12 mouse cellular contexts compared by ENCODE assay signal in genomic region chr17:84865158-84865557, GRCm38 (mm10).
DNase-seq lines count a peak whose midpoint lies in the region; ATAC-seq lines count a peak whose summit lies in the region.
"Had no signal": no experiment of that assay in that cellular context is flagged by ENCODE, and none has a peak within 500 bp of the region (broad histone marks: within the 10 kb centered on the region; RNA-seq: fewer than 3 reads in every experiment).

No protein-coding gene starts in this region.

- ATAC-seq in liver, embryonic 11.5 days (replicated peaks; ENCODE audit: low FRiP score), result no peak
- no peak for ATAC-seq in forebrain, embryonic 12.5 days (ENCODE audit: low FRiP score)
- ATAC-seq: intestine, embryonic 15.5 days had no signal

- WGBS in liver, embryonic 11.5 days, result 61% methylated on average over 2 of the region's 2 CpGs
- WGBS in forebrain, embryonic 12.5 days, result 58% methylated on average over 2 of the region's 2 CpGs
- 65% methylated on average over 2 of the region's 2 CpGs for WGBS in forebrain, embryonic 10.5 days

- H3K27ac ChIP-seq in liver, embryonic 11.5 days (ENCODE audit: low read depth, low read length), result no peak overlapping the region
- H3K27ac ChIP-seq in forebrain, embryonic 12.5 days, result no peak overlapping the region
- H3K27ac ChIP-seq in forebrain, embryonic 10.5 days, result no peak overlapping the region
- H3K27ac ChIP-seq: intestine, embryonic 15.5 days; macrophage had no signal

- H3K9me3 ChIP-seq in liver, embryonic 11.5 days (ENCODE audit: control insufficient read depth, low read length), result no peaks in the 10 kb centered on the region
- 0 out of 2 replicates have a peak, but pooled peaks cover 4% of the 10 kb centered on the region for H3K9me3 ChIP-seq in forebrain, embryonic 12.5 days
- no peaks in the 10 kb centered on the region; the same call in 1 of the 2 replicates for H3K9me3 ChIP-seq in forebrain, embryonic 10.5 days
- H3K9me3 ChIP-seq: intestine, embryonic 15.5 days had no signal

- no peaks in the 10 kb centered on the region for H3K36me3 ChIP-seq in liver, embryonic 11.5 days (ENCODE audit: control insufficient read depth, insufficient read depth, low read length)
- H3K36me3 ChIP-seq in forebrain, embryonic 12.5 days (replicated peaks), result no peaks in the 10 kb centered on the region
- no peaks in the 10 kb centered on the region for H3K36me3 ChIP-seq in forebrain, embryonic 10.5 days (replicated peaks)
- H3K36me3 ChIP-seq: intestine, embryonic 15.5 days had no signal

- H3K9ac ChIP-seq in liver, embryonic 11.5 days (ENCODE audit: low read depth, low read length), result no peak overlapping the region
- no peak overlapping the region for H3K9ac ChIP-seq in forebrain, embryonic 12.5 days
- H3K9ac ChIP-seq: intestine, embryonic 15.5 days had no signal

- no peaks in the 10 kb centered on the region for H3K27me3 ChIP-seq in liver, embryonic 11.5 days (replicated peaks; ENCODE audit: control insufficient read depth, insufficient read depth, low read length)
- H3K27me3 ChIP-seq in forebrain, embryonic 12.5 days, result no peaks in the 10 kb centered on the region
- H3K27me3 ChIP-seq in forebrain, embryonic 10.5 days (ENCODE audit: poor library complexity, severe bottlenecking), result no peaks in the 10 kb centered on the region
- H3K27me3 ChIP-seq: intestine, embryonic 15.5 days had no signal

- H3K4me2 ChIP-seq in liver, embryonic 11.5 days, result no peak overlapping the region
- no peak overlapping the region for H3K4me2 ChIP-seq in forebrain, embryonic 12.5 days
- H3K4me2 ChIP-seq: intestine, embryonic 15.5 days had no signal

- no peak overlapping the region for H3K4me3 ChIP-seq in liver, embryonic 11.5 days (ENCODE audit: low read depth, low read length)
- no peak overlapping the region for H3K4me3 ChIP-seq in forebrain, embryonic 12.5 days (replicated peaks)
- H3K4me3 ChIP-seq in forebrain, embryonic 10.5 days, result no peak overlapping the region
- H3K4me3 ChIP-seq: intestine, embryonic 15.5 days had no signal

- no peaks in the 10 kb centered on the region for H3K4me1 ChIP-seq in liver, embryonic 11.5 days (replicated peaks; ENCODE audit: control insufficient read depth, insufficient read depth, low read length)
- no peaks in the 10 kb centered on the region for H3K4me1 ChIP-seq in forebrain, embryonic 12.5 days
- no peaks in the 10 kb centered on the region for H3K4me1 ChIP-seq in forebrain, embryonic 10.5 days
- H3K4me1 ChIP-seq: intestine, embryonic 15.5 days had no signal

- DNase-seq in layer of hippocampus, adult 11-12 months (ENCODE audit: low spot score), result peak; percentile 65
- DNase-seq in layer of hippocampus, adult 9-10 months (ENCODE audit: low spot score), result no peak
- DNase-seq in adrenal gland, postnatal 36 days, result peak; percentile 70 to 78
- DNase-seq in cerebellum, postnatal 25 days, result peak; percentile 69 to 75
- peak; percentile 47 for DNase-seq in heart, postnatal 4 days
- DNase-seq in liver, embryonic 11.5 days (ENCODE audit: low spot score), result no peak
- DNase-seq in forebrain, embryonic 10.5 days (ENCODE audit: extremely low spot score, low spot score), result no peak
- DNase-seq: right cerebral cortex, postnatal 4 days; thymus, postnatal 4 days had no signal

Comparison
In these comparisons a context has a peak if more than half of its experiments do, and no peak if none do; other contexts are left out.
1. DNase-seq: peak in layer of hippocampus, adult 11-12 months (single experiment), adrenal gland, postnatal 36 days (2 of 2), cerebellum, postnatal 25 days (2 of 2) and heart, postnatal 4 days (single experiment); none in layer of hippocampus, adult 9-10 months (single experiment), liver, embryonic 11.5 days (single experiment) and forebrain, embryonic 10.5 days (single experiment).